Mouse (Mus musculus) left cerebral cortex, adult 2 months (tissue): ENCODE results near the gene Tmem117. TPM values are rescaled to one million over a fixed set of nuclear protein-coding genes. Genes with fewer than 3 reads are reported as not detected.

Experiments
- DNase-seq, 2 experiments: peaks; one replicate each; pipeline ENCODE4 v3.0.0; 2021 to 2022; ENCODE audit warnings: low spot score in 2 of 2, mixed read lengths in 1 of 2; ENCODE audit errors: extremely low spot score in 1 of 2
- H3K27ac ChIP-seq: fragments of 200-600 bp; 2 replicates; pipeline ENCODE4 v1.8.1; 2022
- H3K4me3 ChIP-seq: fragments of 200-600 bp; 2 replicates; pipeline ENCODE4 v1.8.1; 2022
- CTCF ChIP-seq: fragments of 200-600 bp; IDR thresholded peaks from 2 replicates; pipeline ENCODE4 v1.8.1; 2022; ENCODE audit warnings: antibody characterized with exemption, mild to moderate bottlenecking, moderate library complexity
- intact Hi-C: fragments of 180-260 bp; cut with DNase I; formaldehyde crosslinking; loops from one replicate; pipeline ENCODE4 v1.15.1; 2025
- long read RNA-seq, 2 experiments: library from polyadenylated mRNA; stranded (forward); transcript quantifications; one replicate each; pipeline ENCODE4 v2.0.0; 2021; ENCODE audit warnings: borderline mapping rate in 2 of 2
- total RNA-seq, 2 experiments: library from RNA; stranded (reverse); gene quantifications; 2 replicates each; pipeline ENCODE4 v1.2.3; 2021

Tmem117 gene
- total RNA-seq, result 1 to 10 TPM; 6.1 to 6.5 TPM
- long read RNA-seq, experiment 1, partial matches to known transcripts, result 0 of 4 reads
- long read RNA-seq, experiment 1, other reads (novel, unspliced or antisense), result 1 of 4 reads
- long read RNA-seq, experiment 2, partial matches to known transcripts, result 0 of 5 reads
- long read RNA-seq, experiment 2, other reads (novel, unspliced or antisense), result 1 of 5 reads

DNA sequence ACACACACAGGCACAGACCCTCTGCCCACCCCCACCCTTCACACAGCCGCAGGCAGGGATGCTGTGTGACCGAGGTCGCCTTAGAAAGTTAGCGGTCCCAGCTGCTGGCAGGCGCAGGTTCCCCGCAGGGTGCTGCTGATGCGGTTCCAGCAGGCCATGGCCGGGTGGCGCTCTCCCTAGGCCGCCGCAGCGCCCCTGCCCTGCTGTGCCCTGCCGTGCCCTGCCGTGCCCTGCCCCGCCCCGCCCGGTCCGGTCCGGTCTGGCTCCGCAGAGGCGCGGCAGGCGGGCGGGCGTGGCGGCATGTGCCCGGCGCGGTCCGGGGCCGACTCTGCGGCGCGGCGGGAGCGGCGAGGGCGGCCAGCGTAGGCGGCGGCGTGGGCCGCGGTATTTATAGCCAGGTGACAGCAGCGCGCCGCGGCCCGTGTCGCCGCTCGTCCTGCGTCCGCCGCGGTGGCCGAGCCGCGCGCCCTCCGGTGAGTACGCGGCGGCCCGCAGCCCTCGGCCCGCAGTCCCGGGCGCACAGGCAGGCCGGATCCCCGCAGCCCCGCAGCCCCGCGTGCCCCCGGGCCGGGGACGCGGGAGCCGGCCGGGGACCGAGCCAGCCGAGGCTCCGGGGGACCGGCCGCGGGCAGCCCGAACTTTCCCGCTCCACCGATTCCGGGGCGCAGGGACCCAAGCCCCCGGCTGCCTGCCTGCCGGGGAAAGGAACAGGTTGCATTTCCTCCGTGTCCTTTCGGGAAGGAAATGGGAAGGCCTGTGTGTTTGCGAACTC is at the start of gene Tmem117:
Gene Tmem117 (plus strand): TSS at position 403 of the 772 bp plus-strand sequence.
- Histone ChIP-seq H3K27ac (peak within 1 kb of the TSS; percentile 61), H3K4me3 (peak within 1 kb of the TSS; percentile 59)
- no peak for TF ChIP-seq CTCF
- peak; percentile 25 to 39 for DNase-seq
- intact Hi-C loops, result no loop called here

DNA sequence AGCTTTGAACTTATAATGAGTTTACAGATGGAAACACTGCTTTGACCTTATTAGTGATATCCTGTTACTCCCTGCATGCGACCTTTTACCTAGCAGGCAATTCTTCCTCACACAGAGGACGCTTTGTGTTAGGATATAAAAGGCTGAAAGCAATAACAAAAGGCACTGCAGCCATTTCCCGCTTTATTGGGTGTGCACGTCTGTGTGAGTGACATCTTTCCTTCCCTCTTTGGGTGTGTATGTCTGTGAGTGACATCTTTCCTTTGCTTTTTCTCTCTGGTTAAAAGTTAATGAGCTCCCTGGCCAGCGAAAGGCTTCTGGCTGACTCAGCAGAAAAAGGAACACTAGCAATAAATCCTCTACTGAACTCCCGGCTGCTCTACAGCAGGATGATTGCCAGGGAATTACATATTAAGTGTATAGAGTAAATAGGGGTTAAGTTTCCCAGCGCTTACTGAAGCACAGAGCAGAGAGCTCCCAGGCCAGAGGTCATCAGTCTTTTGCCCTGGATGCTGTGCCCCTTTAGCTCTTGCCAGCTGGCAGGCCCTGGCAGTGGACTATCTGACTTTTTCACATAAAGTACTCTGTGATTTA is 46.9 kb upstream of the Tmem117 start:
- H3K27ac ChIP-seq, result no peak overlapping the region
- H3K4me3 ChIP-seq, result no peak overlapping the region
- DNase-seq, result no peak
- intact Hi-C loops, result no loop called here
- no peak for TF ChIP-seq CTCF

DNA sequence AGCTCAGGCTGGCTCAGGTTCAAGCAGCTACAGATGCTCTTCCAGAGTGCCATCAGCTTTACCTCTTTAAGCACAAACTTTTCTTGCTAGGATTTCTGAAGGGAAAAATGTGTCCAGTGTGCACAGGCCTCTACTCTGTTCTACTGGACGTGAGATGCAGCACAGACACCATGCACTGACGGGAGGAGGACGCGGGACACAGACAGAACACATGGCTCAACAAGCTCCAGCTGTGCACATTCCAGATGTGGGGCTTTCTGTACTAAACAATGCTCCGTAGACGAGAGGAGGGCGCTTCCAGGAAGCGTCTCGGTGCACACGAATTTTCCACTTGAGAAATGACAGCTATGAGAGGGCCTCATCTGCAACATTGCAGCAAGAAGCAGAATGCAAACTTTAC is 45.9 kb upstream of the Tmem117 start:
- DNase-seq, result no peak
- intact Hi-C loops, result no loop called here
- Histone ChIP-seq H3K27ac (no peak overlapping the region), H3K4me3 (no peak overlapping the region)
- no peak for TF ChIP-seq CTCF

DNA sequence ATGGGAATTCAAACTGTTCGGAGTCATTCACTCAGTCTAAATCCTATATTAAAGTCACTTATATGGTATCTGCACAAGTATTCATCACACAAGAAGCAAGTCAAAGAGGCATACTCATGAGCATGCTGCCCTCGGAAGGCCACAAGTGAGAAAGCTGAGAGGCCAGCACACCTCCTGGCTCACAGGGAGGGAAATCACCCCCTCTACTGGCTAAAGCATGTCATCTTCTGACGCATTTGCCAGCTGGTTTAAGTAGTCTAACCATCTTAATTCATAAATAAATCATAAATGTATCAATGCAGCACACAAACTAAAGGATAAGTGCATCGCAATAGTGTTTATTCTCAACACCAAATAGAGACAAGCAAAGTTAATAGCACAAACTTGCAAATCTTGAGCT is 44.3 kb upstream of the Tmem117 start:
- peak; percentile 13 for TF ChIP-seq CTCF
- intact Hi-C loops, result no loop called here
- DNase-seq, result no peak
- Histone ChIP-seq H3K4me3 (no peak overlapping the region), H3K27ac (no peak overlapping the region)

DNA sequence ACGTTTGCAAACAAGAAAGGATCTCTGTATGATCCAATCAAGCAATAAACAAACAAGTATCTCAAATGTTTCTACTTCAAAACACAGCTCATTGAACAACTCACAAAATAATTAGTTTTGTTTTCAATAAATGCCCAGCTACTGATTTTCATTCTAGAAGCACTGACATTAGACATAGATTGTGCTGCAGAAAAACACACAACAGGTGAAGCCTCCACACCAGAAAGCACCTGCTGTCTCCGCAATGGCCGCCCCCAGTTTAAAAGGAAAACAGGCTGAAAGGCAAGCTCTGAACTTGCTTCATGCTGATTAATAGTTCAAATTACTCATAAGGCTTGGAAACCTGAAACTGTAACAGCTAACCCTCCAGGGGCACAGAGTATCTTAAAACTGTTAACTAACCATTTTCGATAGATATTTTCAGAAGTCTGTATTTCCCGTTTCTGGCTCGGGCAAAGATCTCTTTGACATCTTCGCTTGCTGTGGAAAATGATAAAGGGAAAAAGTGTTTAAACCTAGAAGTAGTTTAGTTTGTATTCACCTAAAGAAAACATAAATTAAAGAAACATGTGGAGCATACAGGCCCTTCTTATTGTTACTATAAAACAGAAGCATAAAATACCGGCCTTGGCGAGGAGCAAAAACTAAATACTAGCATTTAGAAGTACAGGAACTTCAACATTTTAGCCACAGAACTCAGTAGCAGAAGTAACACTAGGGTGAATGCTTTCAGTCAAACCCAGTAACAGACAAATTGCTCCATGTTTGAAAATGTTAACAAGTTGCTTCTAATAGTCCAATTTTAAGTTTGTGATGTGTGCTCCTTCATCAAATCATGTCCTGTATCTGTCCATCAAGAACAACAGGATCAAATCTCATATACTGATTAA is 41.0 kb upstream of the Tmem117 start:
- Histone ChIP-seq H3K4me3 (peak overlapping the region; percentile 83), H3K27ac (no peak overlapping the region)
- no peak for TF ChIP-seq CTCF
- intact Hi-C loops, result no loop called here
- no peak for DNase-seq

DNA sequence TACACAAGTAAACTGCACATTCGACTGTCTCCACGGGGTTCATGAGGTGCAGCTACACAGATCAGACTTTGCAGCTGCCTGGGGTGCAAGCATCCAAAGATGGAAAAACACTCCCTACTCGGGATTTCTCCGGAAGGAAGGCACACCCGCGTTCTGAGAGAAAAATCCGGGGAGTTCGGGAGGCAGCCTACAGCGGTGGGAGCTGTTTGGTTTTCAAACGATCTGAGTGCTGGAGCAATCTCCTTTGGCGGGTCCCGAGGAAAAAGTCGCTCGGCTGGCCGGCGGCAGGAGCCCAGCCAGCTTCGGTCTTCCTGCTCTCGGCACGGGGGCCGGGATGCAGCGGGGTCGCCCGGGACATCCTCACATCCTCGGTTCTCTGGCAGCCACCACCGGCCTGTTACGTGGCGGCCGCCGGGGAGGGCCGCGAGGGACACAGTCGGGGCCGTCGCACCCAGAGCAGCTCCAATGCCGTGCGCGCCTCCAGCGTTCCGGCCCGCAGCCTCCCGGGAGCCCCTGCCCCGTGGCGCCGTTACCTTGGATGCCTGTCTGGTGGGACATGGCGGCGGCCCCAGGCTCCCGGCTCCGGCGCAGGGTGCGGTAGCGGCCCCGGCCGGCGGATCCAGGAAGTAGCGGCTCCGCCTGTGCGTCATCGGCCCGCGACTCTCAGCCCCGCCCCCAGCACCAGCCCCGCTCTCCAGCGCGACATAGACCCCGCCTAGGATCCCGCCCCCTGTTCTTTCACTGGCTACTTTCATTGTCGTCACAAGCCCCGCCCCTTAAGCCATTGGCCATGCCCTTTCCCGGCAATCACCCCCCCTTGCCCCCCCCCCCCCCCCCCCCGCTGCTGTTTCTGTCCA is 39.6 kb upstream of the Tmem117 start, which contains the start of gene Twf1:
Gene Twf1 (minus strand): TSS at position 671 of the 857 bp plus-strand sequence.
- DNase-seq, result peak; percentile 98 to 99
- peak within 1 kb of the TSS; percentile 83 for H3K4me3 ChIP-seq
- intact Hi-C loops, result no loop called here
- peak; percentile 38 for TF ChIP-seq CTCF
- H3K27ac ChIP-seq, result peak within 1 kb of the TSS; percentile 89

DNA sequence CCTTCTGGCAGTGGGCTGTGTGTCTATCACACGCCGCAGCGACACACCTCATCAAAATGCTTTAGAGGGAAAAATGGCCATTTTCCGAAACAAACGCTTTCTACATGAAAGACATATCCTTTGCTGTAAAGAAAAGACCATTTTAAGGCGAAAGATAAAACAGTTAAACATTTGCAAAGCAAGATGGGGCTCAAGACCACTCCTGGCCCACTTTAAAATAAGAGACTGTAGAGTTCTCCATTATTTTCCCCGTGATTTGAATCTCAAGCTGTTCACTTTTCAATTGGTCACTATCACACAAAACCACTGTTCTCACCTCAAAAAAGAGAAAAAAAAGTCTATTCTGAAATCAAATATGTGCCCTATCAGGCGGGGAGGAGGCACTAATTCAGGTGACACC is 38.9 kb upstream of the Tmem117 start:
- intact Hi-C loops, result no loop called here
- DNase-seq, result no peak
- TF ChIP-seq CTCF, result no peak
- H3K4me3 ChIP-seq, result peak overlapping the region; percentile 38
- peak overlapping the region; percentile 57; the same call in 1 of the 2 replicates for H3K27ac ChIP-seq

DNA sequence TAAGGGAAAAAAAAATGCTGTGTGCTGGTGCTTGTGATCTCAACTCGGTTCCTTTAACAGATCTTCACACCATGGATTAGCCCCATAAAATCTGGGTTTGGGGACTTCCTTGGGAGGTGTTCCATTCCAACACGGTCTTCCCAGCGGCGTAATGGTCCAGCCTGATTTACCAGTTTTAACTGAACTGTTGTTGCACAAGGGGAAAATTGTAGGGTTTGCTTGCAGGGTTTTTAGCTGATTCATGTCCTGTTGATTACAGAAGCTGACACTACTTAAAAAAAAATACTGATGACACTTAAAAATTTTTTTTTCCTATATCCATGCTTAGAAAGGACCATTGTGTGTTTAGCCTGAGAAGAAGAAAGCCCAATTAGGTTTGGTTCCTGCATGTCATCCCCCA is 37.7 kb upstream of the Tmem117 start:
- no peak overlapping the region for H3K27ac ChIP-seq
- no peak for TF ChIP-seq CTCF
- no peak for DNase-seq
- intact Hi-C loops, result no loop called here
- H3K4me3 ChIP-seq, result no peak overlapping the region

DNA sequence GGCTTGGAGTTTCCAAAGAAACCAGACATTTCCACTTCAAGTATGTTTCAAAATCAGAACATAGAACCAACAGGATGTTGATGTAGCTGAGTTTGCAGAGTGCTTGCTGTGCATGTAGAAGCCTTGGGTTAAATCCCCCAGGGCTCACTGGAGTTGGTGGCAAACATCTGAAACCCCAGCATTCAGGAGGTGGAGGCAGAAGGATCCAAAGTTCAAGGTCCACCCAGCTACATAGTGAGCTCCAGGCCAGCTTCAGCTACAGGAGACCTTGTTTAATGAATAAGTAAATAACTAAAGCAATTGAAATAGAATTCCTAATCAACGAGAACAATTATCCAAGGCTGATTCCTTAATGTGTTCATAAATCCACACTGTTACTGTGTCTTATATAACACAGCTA is 35.4 kb upstream of the Tmem117 start:
- intact Hi-C loops, result no loop called here
- Histone ChIP-seq H3K27ac (no peak overlapping the region), H3K4me3 (no peak overlapping the region)
- no peak for TF ChIP-seq CTCF
- DNase-seq, result no peak

DNA sequence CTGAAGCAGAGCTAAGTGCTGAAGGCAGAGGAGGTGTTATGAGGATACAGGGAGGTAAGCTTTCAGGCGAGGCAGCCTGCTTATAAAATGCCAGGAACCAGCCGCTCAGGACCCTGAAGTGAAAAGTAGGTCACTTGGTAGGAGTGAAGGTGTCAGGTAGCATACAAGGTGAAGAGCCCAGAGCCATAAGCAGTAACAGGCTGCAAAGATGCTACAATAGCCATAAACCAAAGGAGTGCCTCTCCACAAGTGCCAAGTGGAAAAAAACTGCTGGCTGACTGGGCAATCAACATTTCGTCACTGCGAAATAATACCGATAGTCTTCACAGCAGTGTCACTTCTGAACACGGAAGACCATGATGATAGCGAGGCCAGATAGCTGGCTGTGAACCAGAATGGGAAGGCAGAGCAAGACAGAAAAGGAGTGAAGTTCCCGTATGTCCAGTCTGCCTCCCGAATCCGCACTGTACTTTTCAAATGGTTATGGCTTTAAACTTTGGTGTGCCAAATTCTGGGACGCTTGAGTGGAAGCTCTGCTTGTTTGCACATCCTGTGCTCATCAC is 28.8 kb upstream of the Tmem117 start:
- Histone ChIP-seq H3K4me3 (no peak overlapping the region), H3K27ac (no peak overlapping the region)
- intact Hi-C loops, result no loop called here
- DNase-seq, result no peak
- no peak for TF ChIP-seq CTCF

DNA sequence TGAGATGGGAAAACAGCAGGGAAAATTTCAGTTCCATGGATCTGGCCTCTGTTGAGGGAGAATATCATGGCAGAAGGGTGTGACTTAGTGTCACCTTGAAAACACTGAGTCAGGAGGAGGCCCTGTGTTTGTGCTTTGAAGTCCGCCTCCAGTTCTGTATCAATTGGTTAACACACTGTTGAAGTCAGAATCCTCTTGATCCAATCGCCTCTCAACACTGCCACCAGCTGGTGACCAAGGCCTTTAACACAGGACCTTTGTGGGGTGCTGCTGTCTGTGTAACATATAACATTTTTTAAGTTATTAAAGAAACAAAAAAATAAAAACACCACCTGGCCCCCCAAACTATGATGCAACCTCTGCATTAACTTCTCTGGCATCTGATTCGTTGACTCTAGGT is 27.7 kb upstream of the Tmem117 start:
- Histone ChIP-seq H3K4me3 (no peak overlapping the region), H3K27ac (no peak overlapping the region)
- DNase-seq, result peak; percentile 20 to 33
- intact Hi-C loops, result loop anchor here (1.0 kb wide), 1 partner anchor 43 kb away; no protein-coding TSS in a partner anchor
- TF ChIP-seq CTCF, result peak; percentile 55
